Mouse (Mus musculus) liver, postnatal 0 days (tissue): Measurements from ENCODE around the gene Ice1.

ENCODE experiments used
- CTCF ChIP-seq: sonication (generic); IDR thresholded peaks from 2 replicates; pipeline ENCODE4 v1.5.1; 2016; ENCODE audit warnings: antibody characterized with exemption, low read depth
- EP300 ChIP-seq: IDR thresholded peaks from 2 replicates; pipeline ENCODE4 v1.6.1; 2016; ENCODE audit warnings: antibody characterized with exemption, low read depth, mild to moderate bottlenecking

DNA sequence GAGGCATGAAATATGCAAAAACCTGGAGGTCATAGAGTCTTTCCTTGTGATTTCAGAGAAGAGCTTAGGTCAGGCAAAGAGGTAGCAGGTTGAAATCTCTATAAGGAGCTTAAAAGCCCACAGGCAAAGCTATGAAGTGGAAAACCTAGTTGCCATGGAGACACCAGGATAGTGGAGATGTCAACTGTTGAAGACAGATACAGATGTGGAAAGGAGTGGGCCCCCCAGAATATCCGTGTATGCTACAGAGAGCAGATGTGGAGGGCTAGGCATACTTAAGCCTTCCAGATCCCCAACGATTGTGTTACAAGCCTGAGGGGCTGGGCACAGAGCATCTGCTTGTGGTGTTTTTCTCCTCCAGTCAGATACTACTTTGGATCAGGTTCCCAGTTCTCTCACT is 119.8 kb downstream of the Ice1 start:
- TF ChIP-seq EP300 = no peak
- TF ChIP-seq CTCF = no peak
